In genomic region chr1:106570366-106570765, GRCm38 (mm10) we compare ENCODE assay signal across 11 mouse cellular contexts.
DNase-seq lines count a peak whose midpoint lies in the region; ATAC-seq and TF ChIP-seq lines count a peak whose summit lies in the region.
"Had no signal": no experiment of that assay in that cellular context is flagged by ENCODE, and none has a peak within 500 bp of the region (broad histone marks: within the 10 kb centered on the region; RNA-seq: fewer than 3 reads in every experiment).

No protein-coding gene starts in this region.

- H3K27me3 ChIP-seq in heart, embryonic 13.5 days (replicated peaks): no peaks in the 10 kb centered on the region
- H3K27me3 ChIP-seq: neural tube, embryonic 13.5 days had no signal

- no peak for TF ChIP-seq POLR2A in brain, embryonic 14.5 days (IDR thresholded peaks at IDR 0.05; ENCODE audit: borderline replicate concordance, extremely low read depth, insufficient read depth, insufficient read length, poor library complexity, severe bottlenecking)

- 33% methylated on average over 6 of the region's 6 CpGs for WGBS in heart, embryonic 13.5 days

- no peak overlapping the region for H3K4me2 ChIP-seq in heart, embryonic 13.5 days
- H3K4me2 ChIP-seq: neural tube, embryonic 13.5 days had no signal

- H3K4me1 ChIP-seq in heart, embryonic 13.5 days: peaks cover 19% of the 10 kb centered on the region
- H3K4me1 ChIP-seq: midbrain, embryonic 10.5 days had no signal

- no peak for ATAC-seq in heart, embryonic 13.5 days (ENCODE audit: extremely low read depth, insufficient number of reproducible peaks, low FRiP score, low TSS enrichment)

- no peak overlapping the region for H3K9ac ChIP-seq in heart, embryonic 13.5 days
- H3K9ac ChIP-seq: neural tube, embryonic 13.5 days had no signal

- H3K9me3 ChIP-seq in heart, embryonic 13.5 days: no peaks in the 10 kb centered on the region
- H3K9me3 ChIP-seq: midbrain, embryonic 10.5 days; neural tube, embryonic 13.5 days had no signal

- DNase-seq in heart, adult 8-10 months (ENCODE audit: low spot score): no peak
- DNase-seq in left cerebral cortex, postnatal 14 days (ENCODE audit: low spot score in 2 of 2): peak; percentile 18 to 39
- DNase-seq in left cerebral cortex, adult 18-20 months (ENCODE audit: low spot score in 2 of 2): no peak
- peak; percentile 44 for DNase-seq in CD4-positive, CD25-positive, alpha-beta regulatory T cell, adult 2 months (ENCODE audit: low read depth, low spot score)
- DNase-seq in brain, embryonic 14.5 days (ENCODE audit: low read depth): peak; percentile 41
- DNase-seq in testis, postnatal 10 days (ENCODE audit: low spot score): no peak
- no peak for DNase-seq in spleen, postnatal 4 days (ENCODE audit: low spot score in 2 of 2)
- DNase-seq: right cerebral cortex, postnatal 25 days had no signal

- no peaks in the 10 kb centered on the region for H3K36me3 ChIP-seq in heart, embryonic 13.5 days
- H3K36me3 ChIP-seq: midbrain, embryonic 10.5 days; neural tube, embryonic 13.5 days had no signal

- H3K4me3 ChIP-seq in heart, embryonic 13.5 days: no peak overlapping the region
- H3K4me3 ChIP-seq: midbrain, embryonic 10.5 days; neural tube, embryonic 13.5 days had no signal

- intact Hi-C loops in left cerebral cortex, postnatal 14 days (cut with DNase I): no loop called here

- no peak for TF ChIP-seq CTCF in brain, embryonic 14.5 days (IDR thresholded peaks at IDR 0.05; ENCODE audit: borderline replicate concordance, extremely low read depth, insufficient read depth, insufficient read length)

- peak overlapping the region; percentile 41 for H3K27ac ChIP-seq in heart, embryonic 13.5 days (replicated peaks)
- H3K27ac ChIP-seq: midbrain, embryonic 10.5 days; neural tube, embryonic 13.5 days had no signal

Comparison
In these comparisons a context has a peak if more than half of its experiments do, and no peak if none do; other contexts are left out.
1. DNase-seq: peak in left cerebral cortex, postnatal 14 days (2 of 2), CD4-positive, CD25-positive, alpha-beta regulatory T cell, adult 2 months (single experiment) and brain, embryonic 14.5 days (single experiment); none in heart, adult 8-10 months (single experiment), left cerebral cortex, adult 18-20 months (0 of 2), testis, postnatal 10 days (single experiment) and spleen, postnatal 4 days (0 of 2).